Mouse (Mus musculus) liver, postnatal 0 days (tissue): Measurements from ENCODE around the gene Gm10184. TPM values are rescaled to one million over a fixed set of nuclear protein-coding genes. Genes with fewer than 3 reads are reported as not detected.

ENCODE experiments used
- ATAC-seq: fragments of 200-750 bp; cut with Nextera tagmentation; 2 replicates; pipeline ENCODE4 v1.8.0; 2017; ENCODE audit warnings: mild to moderate bottlenecking, moderate library complexity
- DNase-seq: peaks from one replicate; pipeline ENCODE4 v3.0.0-alpha.2; 2016
- H3K27ac ChIP-seq: fragments of 300-500 bp; sonication (generic); 2 replicates; pipeline ENCODE4 v1.5.1; 2014; ENCODE audit warnings: antibody characterized with exemption, moderate library complexity, mild to moderate bottlenecking, low read depth
- H3K27me3 ChIP-seq: fragments of 300-500 bp; sonication (generic); 2 replicates; pipeline ENCODE4 v1.6.1; 2014; ENCODE audit warnings: low read length, control low read depth, mixed read lengths; ENCODE audit not compliant: insufficient read depth
- H3K36me3 ChIP-seq: fragments of 300-500 bp; sonication (generic); replicated peaks from 2 replicates; pipeline ENCODE4 v1.6.1; 2014; ENCODE audit warnings: mild to moderate bottlenecking, control low read depth, low read length, moderate library complexity, mixed read lengths; ENCODE audit not compliant: insufficient read depth
- H3K4me1 ChIP-seq: fragments of 300-500 bp; sonication (generic); 2 replicates; pipeline ENCODE4 v1.6.1; 2014; ENCODE audit warnings: antibody characterized with exemption, mild to moderate bottlenecking, control low read depth; ENCODE audit not compliant: insufficient read depth
- H3K4me2 ChIP-seq: fragments of 300-500 bp; sonication (generic); 2 replicates; pipeline ENCODE4 v1.6.1; 2014; ENCODE audit warnings: low read depth, mild to moderate bottlenecking, low read length, moderate library complexity, mixed read lengths
- H3K4me3 ChIP-seq: fragments of 300-500 bp; sonication (generic); 2 replicates; pipeline ENCODE4 v1.5.1; 2014; ENCODE audit warnings: low read depth, low read length
- H3K9ac ChIP-seq: fragments of 300-500 bp; sonication (generic); replicated peaks from 2 replicates; pipeline ENCODE4 v1.6.1; 2014; ENCODE audit warnings: mild to moderate bottlenecking, moderate library complexity
- H3K9me3 ChIP-seq: fragments of 300-500 bp; sonication (generic); 2 replicates; pipeline ENCODE4 v1.6.1; 2016; ENCODE audit warnings: mild to moderate bottlenecking, control low read depth, low read length, mixed read lengths
- CTCF ChIP-seq: sonication (generic); IDR thresholded peaks from 2 replicates; pipeline ENCODE4 v1.5.1; 2016; ENCODE audit warnings: antibody characterized with exemption, low read depth
- EP300 ChIP-seq: IDR thresholded peaks from 2 replicates; pipeline ENCODE4 v1.6.1; 2016; ENCODE audit warnings: antibody characterized with exemption, low read depth, mild to moderate bottlenecking
- WGBS: fragments of 180-500 bp; shearing (Covaris S2); extraction: QIAGEN DNeasy Blood & Tissue Kit; methylation state at CpG from one replicate; pipeline ENCODE4 v1.1.7; 2014; ENCODE audit not compliant: insufficient replicate concordance; 5-methylcytosine and 5-hydroxymethylcytosine counted together
- polyA plus RNA-seq: library from polyadenylated mRNA; unstranded; fragments of >200 nt; fragmentation: Nextera tagmentation; extraction: Ambion mirVana; gene quantifications from 2 replicates; pipeline ENCODE4 v1.2.1, GENCODE M21; 2015

Gm10184 gene
- polyA plus RNA-seq, 1 experiment from 2014 or later = 28.2 TPM

GRCm38 (mm10) chr17:89864996-89865395 lies 45.3 kb downstream of the Gm10184 start:
- H3K27me3 ChIP-seq = no peaks in the 10 kb centered on the region
- no peaks in the 10 kb centered on the region for H3K4me1 ChIP-seq
- H3K36me3 ChIP-seq = no peaks in the 10 kb centered on the region
- ATAC-seq (no peak), DNase-seq (no peak)
- H3K4me3 ChIP-seq = no peak overlapping the region
- TF ChIP-seq CTCF (no peak), EP300 (no peak)
- no peak overlapping the region for H3K9ac ChIP-seq
- WGBS = 69% methylated on average over 3 of the region's 3 CpGs
- no peaks in the 10 kb centered on the region for H3K9me3 ChIP-seq
- H3K4me2 ChIP-seq = no peak overlapping the region
- H3K27ac ChIP-seq = no peak overlapping the region
